Mouse (Mus musculus): ENCODE measurements around the gene Neu4. TPM values are rescaled to one million over a fixed set of nuclear protein-coding genes. Genes with fewer than 3 reads are reported as not detected.
"Not testable (repeated sequence)": the region's sequence is repeated elsewhere in the genome, so short reads cannot be mapped to it uniquely, and the experiment has no call there.

Neu4 gene
- total RNA-seq (2014; rRNA removed) (1.2 and 2.2 TPM in 2 replicates), polyA plus RNA-seq (2015; fragmentation: Nextera tagmentation; extraction: Ambion mirVana) (1.1 and 1.6 TPM in 2 replicates)

DNA sequence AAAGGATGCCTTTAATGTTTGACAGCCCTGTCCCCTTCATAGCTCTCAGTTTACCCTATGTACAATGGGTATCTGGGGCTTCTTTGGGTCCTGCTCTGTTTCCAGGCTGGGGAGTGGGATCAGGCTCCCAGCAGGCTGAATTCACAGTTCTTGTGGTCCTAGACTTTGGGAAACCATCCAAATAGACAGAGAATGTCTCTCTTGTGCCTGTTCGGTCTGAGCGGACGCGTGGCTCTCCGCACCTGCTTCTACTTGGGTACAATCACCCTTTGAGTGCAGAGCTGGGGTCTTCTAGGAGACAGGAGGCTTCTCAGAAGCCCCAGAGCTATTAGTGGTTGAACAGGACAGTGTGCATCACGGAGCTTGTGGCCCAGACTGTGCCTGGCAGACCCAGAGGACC, at the start of gene Neu4:
Neu4 (plus strand) TSS at position 301 of the 400 bp plus-strand sequence.
- 84% methylated on average over 6 of the region's 6 CpGs for WGBS
- no peak within 1 kb of the TSS for H3K27ac ChIP-seq
- H3K9ac ChIP-seq (replicated peaks; ENCODE audit: low read length) = no peak within 1 kb of the TSS
- no peaks in the 10 kb centered on the region for H3K36me3 ChIP-seq (ENCODE audit: insufficient read depth, low read length)
- no peak for TF ChIP-seq CTCF (IDR thresholded peaks at IDR 0.05; ENCODE audit: low read depth)
- no peak within 1 kb of the TSS for H3K4me3 ChIP-seq (ENCODE audit: low read length)
- ATAC-seq = peak; percentile 40; the same call in 1 of the 2 replicates
- no peaks in the 10 kb centered on the region for H3K27me3 ChIP-seq (ENCODE audit: insufficient read depth, low read length)
- no peaks in the 10 kb centered on the region for H3K9me3 ChIP-seq (ENCODE audit: low read length)
- DNase-seq (ENCODE audit: low spot score) = no peak
- H3K4me2 ChIP-seq (ENCODE audit: low read depth, low read length) = no peak within 1 kb of the TSS
- H3K4me1 ChIP-seq (ENCODE audit: insufficient read depth, low read length) = no peaks in the 10 kb centered on the region

GRCm38 (mm10) chr1:93970797-93971196, 49.5 kb upstream of the Neu4 start:
- DNase-seq (ENCODE audit: low spot score); H3K4me1 ChIP-seq (ENCODE audit: insufficient read depth, low read length); H3K36me3 ChIP-seq (ENCODE audit: insufficient read depth, low read length); H3K9ac ChIP-seq (replicated peaks; ENCODE audit: low read length); H3K4me3 ChIP-seq (ENCODE audit: low read length); H3K27me3 ChIP-seq (ENCODE audit: insufficient read depth, low read length); ATAC-seq; H3K9me3 ChIP-seq (ENCODE audit: low read length); H3K4me2 ChIP-seq (ENCODE audit: low read depth, low read length); H3K27ac ChIP-seq: not testable (repeated sequence)
- no CpG with 5 or more reads among the region's 4 CpGs for WGBS

GRCm38 (mm10) chr1:93975764-93976163, 44.5 kb upstream of the Neu4 start:
- H3K27me3 ChIP-seq (ENCODE audit: insufficient read depth, low read length); H3K4me1 ChIP-seq (ENCODE audit: insufficient read depth, low read length); H3K4me3 ChIP-seq (ENCODE audit: low read length); ATAC-seq; H3K27ac ChIP-seq; DNase-seq (ENCODE audit: low spot score); H3K9me3 ChIP-seq (ENCODE audit: low read length); H3K4me2 ChIP-seq (ENCODE audit: low read depth, low read length); H3K36me3 ChIP-seq (ENCODE audit: insufficient read depth, low read length); H3K9ac ChIP-seq (replicated peaks; ENCODE audit: low read length): not testable (repeated sequence)
- 57% methylated on average over 1 of the region's 4 CpGs for WGBS

- H3K9ac ChIP-seq (replicated peaks; ENCODE audit: low read length); H3K4me1 ChIP-seq (ENCODE audit: insufficient read depth, low read length); H3K27ac ChIP-seq; H3K9me3 ChIP-seq (ENCODE audit: low read length); H3K36me3 ChIP-seq (ENCODE audit: insufficient read depth, low read length); H3K4me3 ChIP-seq (ENCODE audit: low read length); ATAC-seq; DNase-seq (ENCODE audit: low spot score); H3K27me3 ChIP-seq (ENCODE audit: insufficient read depth, low read length); H3K4me2 ChIP-seq (ENCODE audit: low read depth, low read length): not testable (repeated sequence)
- no CpG with 5 or more reads among the region's 7 CpGs for WGBS
Measured at GRCm38 (mm10) chr1:93978287-93978686, 42.0 kb upstream of the Neu4 start.

DNA sequence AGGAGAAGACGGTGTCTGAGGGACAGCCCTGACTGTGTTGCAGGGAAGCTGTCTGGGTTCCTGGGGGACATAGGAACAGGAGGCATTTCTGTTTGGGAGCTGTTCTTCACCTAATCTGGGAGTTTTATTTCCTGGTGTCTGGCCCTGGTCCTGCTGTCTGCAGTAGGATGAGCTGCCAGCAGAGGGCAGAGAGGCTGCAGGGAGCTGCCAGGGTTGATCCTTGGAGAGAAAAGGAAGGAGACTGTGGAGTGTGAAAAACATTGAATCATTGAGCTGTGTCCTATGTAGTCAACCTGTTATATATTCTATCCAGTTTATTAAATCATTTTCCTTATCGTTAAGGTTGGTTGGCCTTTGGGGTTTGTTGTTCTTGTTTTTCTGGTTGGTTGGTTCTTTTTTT, 39.3 kb upstream of the Neu4 start:
- not testable (repeated sequence) for ATAC-seq; H3K9me3 ChIP-seq (ENCODE audit: low read length); H3K27me3 ChIP-seq (ENCODE audit: insufficient read depth, low read length); H3K27ac ChIP-seq; DNase-seq (ENCODE audit: low spot score); H3K4me3 ChIP-seq (ENCODE audit: low read length); H3K4me1 ChIP-seq (ENCODE audit: insufficient read depth, low read length); H3K36me3 ChIP-seq (ENCODE audit: insufficient read depth, low read length); H3K4me2 ChIP-seq (ENCODE audit: low read depth, low read length); H3K9ac ChIP-seq (replicated peaks; ENCODE audit: low read length)
- WGBS = no CpG with 5 or more reads among the region's 2 CpGs

GRCm38 (mm10) chr1:93986167-93986566, 34.1 kb upstream of the Neu4 start:
- Histone ChIP-seq H3K4me1 (ENCODE audit: insufficient read depth, low read length) (no peaks in the 10 kb centered on the region), H3K9me3 (ENCODE audit: low read length) (no peaks in the 10 kb centered on the region), H3K4me3 (ENCODE audit: low read length) (no peak overlapping the region), H3K27me3 (ENCODE audit: insufficient read depth, low read length) (no peaks in the 10 kb centered on the region), H3K9ac (replicated peaks; ENCODE audit: low read length) (no peak overlapping the region), H3K36me3 (ENCODE audit: insufficient read depth, low read length) (no peaks in the 10 kb centered on the region), H3K4me2 (ENCODE audit: low read depth, low read length) (no peak overlapping the region), H3K27ac (no peak overlapping the region)
- no peak for TF ChIP-seq CTCF (IDR thresholded peaks at IDR 0.05; ENCODE audit: low read depth)
- no peak for DNase-seq (ENCODE audit: low spot score)
- 92% methylated on average over 3 of the region's 3 CpGs for WGBS
- no peak for ATAC-seq

- Histone ChIP-seq H3K4me2 (ENCODE audit: low read depth, low read length) (no peak overlapping the region), H3K9me3 (ENCODE audit: low read length) (no peaks in the 10 kb centered on the region), H3K4me1 (ENCODE audit: insufficient read depth, low read length) (no peaks in the 10 kb centered on the region), H3K4me3 (ENCODE audit: low read length) (no peak overlapping the region), H3K27ac (no peak overlapping the region), H3K9ac (replicated peaks; ENCODE audit: low read length) (no peak overlapping the region), H3K36me3 (ENCODE audit: insufficient read depth, low read length) (no peaks in the 10 kb centered on the region), H3K27me3 (ENCODE audit: insufficient read depth, low read length) (no peaks in the 10 kb centered on the region)
- ATAC-seq (no peak), DNase-seq (ENCODE audit: low spot score) (no peak)
- peak; percentile 31 for TF ChIP-seq CTCF (IDR thresholded peaks at IDR 0.05; ENCODE audit: low read depth)
- 81% methylated on average over 3 of the region's 3 CpGs for WGBS
Measured at GRCm38 (mm10) chr1:93988786-93989185, 31.5 kb upstream of the Neu4 start.

GRCm38 (mm10) chr1:93990209-93990608, 30.0 kb upstream of the Neu4 start, which contains the start of gene Gal3st2c:
TSS of gene Gal3st2c (plus strand) at chr1:93990509.
- not testable (repeated sequence) for H3K4me1 ChIP-seq (ENCODE audit: insufficient read depth, low read length); H3K4me3 ChIP-seq (ENCODE audit: low read length); H3K36me3 ChIP-seq (ENCODE audit: insufficient read depth, low read length); DNase-seq (ENCODE audit: low spot score); H3K4me2 ChIP-seq (ENCODE audit: low read depth, low read length); H3K9me3 ChIP-seq (ENCODE audit: low read length); H3K27ac ChIP-seq; H3K9ac ChIP-seq (replicated peaks; ENCODE audit: low read length); ATAC-seq; H3K27me3 ChIP-seq (ENCODE audit: insufficient read depth, low read length)
- 89% methylated on average over 7 of the region's 8 CpGs for WGBS

DNA sequence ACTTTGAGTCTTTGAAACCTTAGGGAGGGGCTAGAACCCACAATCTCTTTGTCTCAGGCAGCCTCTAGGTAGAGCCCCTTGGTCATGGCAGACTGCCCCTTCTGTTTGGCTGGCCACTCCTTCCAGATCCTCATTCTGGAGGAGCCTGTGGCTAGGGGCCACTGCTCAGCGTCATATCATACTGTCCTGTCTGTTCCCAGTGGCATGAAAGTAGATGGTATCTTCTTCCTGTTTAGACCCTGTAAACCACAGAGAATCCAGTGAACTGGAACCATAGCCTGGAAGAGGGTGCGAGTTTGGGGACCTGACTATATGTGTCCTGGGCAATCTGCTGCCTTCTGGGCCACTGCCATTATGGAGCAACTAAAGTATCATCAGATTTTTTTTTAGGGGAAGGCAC, 29.2 kb upstream of the Neu4 start:
- not testable (repeated sequence) for H3K4me2 ChIP-seq (ENCODE audit: low read depth, low read length); H3K27ac ChIP-seq; H3K9me3 ChIP-seq (ENCODE audit: low read length); DNase-seq (ENCODE audit: low spot score); H3K36me3 ChIP-seq (ENCODE audit: insufficient read depth, low read length); ATAC-seq; H3K4me1 ChIP-seq (ENCODE audit: insufficient read depth, low read length); H3K9ac ChIP-seq (replicated peaks; ENCODE audit: low read length); H3K4me3 ChIP-seq (ENCODE audit: low read length); H3K27me3 ChIP-seq (ENCODE audit: insufficient read depth, low read length)
- 82% methylated on average over 2 of the region's 2 CpGs for WGBS

DNA sequence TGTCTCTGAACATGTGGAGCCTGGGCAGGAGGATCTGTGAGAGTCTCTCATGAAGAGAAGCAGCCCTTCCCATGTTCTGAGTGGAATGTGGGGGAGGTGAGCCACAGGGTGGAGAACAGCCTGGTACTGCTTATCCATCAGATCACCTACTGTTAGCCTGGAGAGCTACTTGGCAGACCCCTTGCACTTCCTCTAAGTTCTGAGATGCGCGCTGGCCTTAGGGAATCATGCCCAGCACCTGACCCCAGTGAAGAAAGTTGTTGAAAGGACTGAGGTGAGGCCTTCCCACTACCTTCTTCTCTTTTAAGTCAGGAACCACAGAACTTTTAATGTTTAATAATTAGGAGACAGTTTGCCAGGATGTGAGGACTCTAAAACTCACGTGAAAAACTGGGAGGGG, 28.8 kb upstream of the Neu4 start:
- H3K9ac ChIP-seq (replicated peaks; ENCODE audit: low read length); H3K9me3 ChIP-seq (ENCODE audit: low read length); H3K4me1 ChIP-seq (ENCODE audit: insufficient read depth, low read length); H3K36me3 ChIP-seq (ENCODE audit: insufficient read depth, low read length); ATAC-seq; H3K4me2 ChIP-seq (ENCODE audit: low read depth, low read length); H3K27ac ChIP-seq; H3K4me3 ChIP-seq (ENCODE audit: low read length); DNase-seq (ENCODE audit: low spot score); H3K27me3 ChIP-seq (ENCODE audit: insufficient read depth, low read length): not testable (repeated sequence)
- 84% methylated on average over 3 of the region's 3 CpGs for WGBS
